Mouse (Mus musculus): Measurements from ENCODE around the gene Tmem114. TPM values are rescaled to one million over a fixed set of nuclear protein-coding genes. Genes with fewer than 3 reads are reported as not detected.

Tmem114 gene
- polyA plus RNA-seq (2015; fragmentation: Nextera tagmentation; extraction: Ambion mirVana) = 3.1 and 3.7 TPM in 2 replicates

GRCm38 (mm10) chr16:8424971-8425330, at the start of gene Tmem114:
Gene Tmem114 (minus strand): TSS chr16:8425136.

GRCm38 (mm10) chr16:8470603-8471481, 45.9 kb upstream of the Tmem114 start, which contains the start of gene Mettl22:
Gene Mettl22 (plus strand): TSS chr16:8470788.

Other genes starting within 250 kb of the Tmem114 start
- 63.4 and 74.8 TPM in 2 replicates for gene Mettl22, start 45.7 kb upstream of the Tmem114 start, polyA plus RNA-seq (2015; fragmentation: Nextera tagmentation; extraction: Ambion mirVana)
- gene Abat, start 88.3 kb upstream of the Tmem114 start, polyA plus RNA-seq (2015; fragmentation: Nextera tagmentation; extraction: Ambion mirVana) = 128 and 135 TPM in 2 replicates
- 30.5 and 34.6 TPM in 2 replicates for gene Pmm2, start 212.5 kb upstream of the Tmem114 start, polyA plus RNA-seq (2015; fragmentation: Nextera tagmentation; extraction: Ambion mirVana)
- gene Tmem186, start 212.6 kb upstream of the Tmem114 start, polyA plus RNA-seq (2015; fragmentation: Nextera tagmentation; extraction: Ambion mirVana) = 15.1 and 16.3 TPM in 2 replicates
- gene Carhsp1, start 247.0 kb upstream of the Tmem114 start, polyA plus RNA-seq (2015; fragmentation: Nextera tagmentation; extraction: Ambion mirVana) = 74.0 and 80.6 TPM in 2 replicates

Measured in neural tube, postnatal 0 days (tissue).